In genomic region chr10:51153484-51153985, GRCm38 (mm10) we compare ENCODE assay signal across 9 mouse cellular contexts.
DNase-seq lines count a peak whose midpoint lies in the region; ATAC-seq and TF ChIP-seq lines count a peak whose summit lies in the region.
"Had no signal": no experiment of that assay in that cellular context is flagged by ENCODE, and none has a peak within 500 bp of the region (broad histone marks: within the 10 kb centered on the region; RNA-seq: fewer than 3 reads in every experiment).

No protein-coding gene starts in this region.

- no peak for TF ChIP-seq POLR2A in kidney, adult 2 months (IDR thresholded peaks at IDR 0.05; ENCODE audit: low read depth, low read length)

- H3K36me3 ChIP-seq in kidney, embryonic 14.5 days (ENCODE audit: control insufficient read depth, insufficient read depth, low read length): no peaks in the 10 kb centered on the region
- H3K36me3 ChIP-seq in kidney, adult 2 months (ENCODE audit: control insufficient read depth, insufficient read depth, low read length): no peaks in the 10 kb centered on the region
- H3K36me3 ChIP-seq in embryonic facial prominence, embryonic 11.5 days (replicated peaks; ENCODE audit: control insufficient read depth, insufficient read depth, low read depth, low read length): no peaks in the 10 kb centered on the region
- H3K36me3 ChIP-seq in hindbrain, embryonic 16.5 days (ENCODE audit: control insufficient read depth, insufficient read depth, low read length): no peaks in the 10 kb centered on the region
- no peaks in the 10 kb centered on the region for H3K36me3 ChIP-seq in neural tube, embryonic 12.5 days

- H3K27me3 ChIP-seq in kidney, embryonic 14.5 days (ENCODE audit: control insufficient read depth, insufficient read depth, low read length): no peaks in the 10 kb centered on the region
- H3K27me3 ChIP-seq in kidney, adult 2 months (replicated peaks; ENCODE audit: control insufficient read depth, insufficient read depth, low read length): no peaks in the 10 kb centered on the region
- H3K27me3 ChIP-seq in embryonic facial prominence, embryonic 11.5 days (ENCODE audit: control insufficient read depth, insufficient read depth, low read length): no peaks in the 10 kb centered on the region
- no peaks in the 10 kb centered on the region for H3K27me3 ChIP-seq in hindbrain, embryonic 16.5 days (replicated peaks; ENCODE audit: control insufficient read depth, insufficient read depth, low read length)
- H3K27me3 ChIP-seq in neural tube, embryonic 12.5 days (replicated peaks): no peaks in the 10 kb centered on the region

- H3K27ac ChIP-seq in kidney, embryonic 14.5 days (ENCODE audit: low read depth, low read length): no peak overlapping the region
- no peak overlapping the region for H3K27ac ChIP-seq in kidney, adult 2 months (ENCODE audit: insufficient read depth, low read depth, low read length)
- H3K27ac ChIP-seq in embryonic facial prominence, embryonic 11.5 days (replicated peaks; ENCODE audit: low read depth, low read length): no peak overlapping the region
- no peak overlapping the region for H3K27ac ChIP-seq in hindbrain, embryonic 16.5 days (ENCODE audit: low read depth, low read length)
- H3K27ac ChIP-seq in neural tube, embryonic 12.5 days: no peak overlapping the region

- 17% methylated on average over 13 of the region's 13 CpGs for WGBS in kidney, embryonic 14.5 days
- 26% methylated on average over 13 of the region's 13 CpGs for WGBS in kidney, adult 2 months
- WGBS in embryonic facial prominence, embryonic 11.5 days: 10% methylated on average over 13 of the region's 13 CpGs
- WGBS in hindbrain, embryonic 16.5 days: 6% methylated on average over 13 of the region's 13 CpGs
- WGBS in neural tube, embryonic 12.5 days: 5% methylated on average over 13 of the region's 13 CpGs

- H3K4me1 ChIP-seq in kidney, embryonic 14.5 days (ENCODE audit: control insufficient read depth, insufficient read depth, low read length): no peaks in the 10 kb centered on the region
- H3K4me1 ChIP-seq in kidney, adult 2 months (ENCODE audit: control insufficient read depth, insufficient read depth, low read length): 0 out of 2 replicates have a peak, but pooled peaks cover 3% of the 10 kb centered on the region
- no peaks in the 10 kb centered on the region for H3K4me1 ChIP-seq in embryonic facial prominence, embryonic 11.5 days (ENCODE audit: control insufficient read depth, insufficient read depth, low read length)
- no peaks in the 10 kb centered on the region; the same call in 1 of the 2 replicates for H3K4me1 ChIP-seq in hindbrain, embryonic 16.5 days (ENCODE audit: control insufficient read depth, insufficient read depth, low read depth, low read length)
- H3K4me1 ChIP-seq in neural tube, embryonic 12.5 days: peaks cover 9% of the 10 kb centered on the region; the same call in 1 of the 2 replicates

- no peak overlapping the region; the same call in 1 of the 2 replicates for H3K9ac ChIP-seq in kidney, embryonic 14.5 days (ENCODE audit: low read depth, low read length)
- no peak overlapping the region for H3K9ac ChIP-seq in embryonic facial prominence, embryonic 11.5 days (replicated peaks; ENCODE audit: low read length)
- peak overlapping the region; percentile 33; the same call in 1 of the 2 replicates for H3K9ac ChIP-seq in hindbrain, embryonic 16.5 days (ENCODE audit: low read depth, low read length)
- H3K9ac ChIP-seq in neural tube, embryonic 12.5 days: no peak overlapping the region

- DNase-seq in kidney, adult 2 months: no peak
- DNase-seq in embryonic facial prominence, embryonic 11.5 days (ENCODE audit: low spot score): peak; percentile 61
- no peak for DNase-seq in spleen, postnatal 36 days (ENCODE audit: low spot score in 2 of 2)
- no peak for DNase-seq in thymus, postnatal 10 days (ENCODE audit: low spot score in 2 of 2)

- peak overlapping the region; percentile 16 for H3K4me3 ChIP-seq in kidney, embryonic 14.5 days (ENCODE audit: low read length)
- H3K4me3 ChIP-seq in kidney, adult 2 months (ENCODE audit: insufficient read depth, low read depth, low read length): no peak overlapping the region
- H3K4me3 ChIP-seq in embryonic facial prominence, embryonic 11.5 days (ENCODE audit: low read depth, low read length): no peak overlapping the region
- H3K4me3 ChIP-seq in hindbrain, embryonic 16.5 days (ENCODE audit: low read length): peak overlapping the region; percentile 26
- no peak overlapping the region for H3K4me3 ChIP-seq in neural tube, embryonic 12.5 days

- peak overlapping the region; percentile 27 for H3K4me2 ChIP-seq in kidney, embryonic 14.5 days (replicated peaks; ENCODE audit: low read depth, low read length)
- peak overlapping the region; percentile 38 for H3K4me2 ChIP-seq in embryonic facial prominence, embryonic 11.5 days (ENCODE audit: low read depth, low read length)
- H3K4me2 ChIP-seq in hindbrain, embryonic 16.5 days (ENCODE audit: low read length): peak overlapping the region; percentile 60
- peak overlapping the region; percentile 56 for H3K4me2 ChIP-seq in neural tube, embryonic 12.5 days (replicated peaks)
- H3K4me2 ChIP-seq: liver, embryonic 11.5 days had no signal

- peak; percentile 72 for ATAC-seq in kidney, embryonic 14.5 days (ENCODE audit: low FRiP score, low TSS enrichment)
- ATAC-seq in embryonic facial prominence, embryonic 11.5 days (replicated peaks; ENCODE audit: insufficient number of reproducible peaks, low FRiP score, low TSS enrichment, low read depth): peak; percentile 92
- peak; percentile 95 for ATAC-seq in hindbrain, embryonic 16.5 days
- peak; percentile 93 for ATAC-seq in neural tube, embryonic 12.5 days (ENCODE audit: low FRiP score, low read depth)
- ATAC-seq in CD4-positive, CD25-positive, alpha-beta regulatory T cell, adult 4 months: no peak

- no peak for TF ChIP-seq CTCF in kidney, adult 2 months (conservative IDR thresholded peaks at IDR 0.05; ENCODE audit: insufficient read depth, insufficient read length, low read depth, low read length)

- H3K9me3 ChIP-seq in kidney, embryonic 14.5 days (ENCODE audit: control insufficient read depth, low read length): no peaks in the 10 kb centered on the region
- H3K9me3 ChIP-seq in embryonic facial prominence, embryonic 11.5 days (replicated peaks; ENCODE audit: control insufficient read depth, low read length): no peaks in the 10 kb centered on the region
- H3K9me3 ChIP-seq in hindbrain, embryonic 16.5 days (ENCODE audit: control insufficient read depth, low read length): no peaks in the 10 kb centered on the region
- no peaks in the 10 kb centered on the region for H3K9me3 ChIP-seq in neural tube, embryonic 12.5 days

Comparison
In these comparisons a context has a peak if more than half of its experiments do, and no peak if none do; other contexts are left out.
1. H3K4me3 ChIP-seq: peak in kidney, embryonic 14.5 days (single experiment) and hindbrain, embryonic 16.5 days (single experiment); none in kidney, adult 2 months (single experiment), embryonic facial prominence, embryonic 11.5 days (single experiment) and neural tube, embryonic 12.5 days (single experiment).
2. Peak in every context shown above with its lines, with median percentiles within 50 percentile points of each other: H3K4me2 ChIP-seq.